Mouse (Mus musculus) urinary bladder, postnatal 4 days (tissue): Measurements from ENCODE around the gene Sez6l.

Source experiments
- DNase-seq, 2 experiments: peaks; one replicate each; pipeline ENCODE4 v3.0.0; 2021 to 2022; ENCODE audit warnings: low spot score in 2 of 2

Gene Sez6l

DNA sequence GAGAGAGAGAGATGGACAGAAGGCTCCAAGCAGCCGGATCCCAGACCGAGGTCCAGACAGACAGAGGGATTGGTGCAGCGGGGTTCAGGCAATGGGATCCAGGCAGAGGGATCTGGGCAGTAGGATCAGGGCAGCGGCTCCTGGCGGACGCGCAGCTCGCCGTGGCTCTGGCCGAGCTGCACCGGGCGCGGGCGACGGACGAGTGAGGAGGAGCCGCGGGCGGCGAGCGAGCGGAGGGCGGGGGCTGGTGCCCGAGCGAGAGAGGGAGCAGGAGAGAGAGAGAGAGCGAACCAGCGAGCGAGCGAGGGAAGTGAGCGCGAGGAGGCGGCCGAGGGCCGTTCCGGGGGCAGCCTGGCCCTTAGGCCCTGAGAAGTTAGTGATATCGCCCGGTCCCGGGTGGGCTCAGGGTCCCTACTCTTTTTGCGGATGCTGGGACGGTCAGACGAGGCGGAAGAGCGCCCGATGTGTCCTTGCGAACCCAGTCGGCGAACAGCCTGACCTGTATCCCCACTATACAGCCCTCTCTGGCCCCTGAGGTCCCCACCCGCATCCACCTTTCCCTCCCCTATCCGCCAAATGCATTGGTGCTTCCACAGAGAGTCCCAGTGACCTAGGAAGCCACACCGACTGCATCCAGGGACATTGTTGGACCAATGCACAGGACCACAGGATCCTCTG lies at the start of gene Sez6l:
Gene Sez6l, minus strand, starts transcription at position 193 of the 678 bp plus-strand sequence.
- DNase-seq = peak in 1 of 2 experiments; percentile 29

DNA sequence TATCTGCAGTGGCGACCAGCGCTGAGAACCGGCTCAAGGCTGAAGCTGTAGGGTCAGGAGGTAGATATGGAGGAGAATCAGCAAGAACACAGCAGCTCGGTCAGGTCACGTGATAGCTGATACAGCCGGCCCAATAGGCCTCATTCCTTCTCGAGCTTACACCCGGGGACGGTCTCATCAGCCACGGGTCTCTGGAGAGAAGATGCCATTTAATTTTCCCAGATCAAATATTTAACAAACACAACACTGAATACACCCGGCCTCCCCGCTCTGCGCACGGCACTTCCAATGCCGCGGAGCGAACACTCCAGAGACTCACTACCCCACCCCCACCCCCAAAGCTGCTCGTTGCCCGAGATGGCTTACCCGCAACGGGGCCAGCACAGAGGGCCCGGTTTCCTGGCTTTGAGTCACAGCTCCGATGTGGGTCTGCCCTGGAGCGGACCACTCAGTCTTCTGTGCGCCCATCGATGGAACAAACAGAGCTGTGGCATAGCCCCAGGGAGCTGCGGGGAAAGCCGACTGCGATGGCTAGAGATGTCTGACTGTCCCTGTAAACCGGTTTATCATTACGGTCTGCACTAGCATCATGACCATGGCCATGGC lies 48.7 kb upstream of the Sez6l start:
- DNase-seq = no peak

DNA sequence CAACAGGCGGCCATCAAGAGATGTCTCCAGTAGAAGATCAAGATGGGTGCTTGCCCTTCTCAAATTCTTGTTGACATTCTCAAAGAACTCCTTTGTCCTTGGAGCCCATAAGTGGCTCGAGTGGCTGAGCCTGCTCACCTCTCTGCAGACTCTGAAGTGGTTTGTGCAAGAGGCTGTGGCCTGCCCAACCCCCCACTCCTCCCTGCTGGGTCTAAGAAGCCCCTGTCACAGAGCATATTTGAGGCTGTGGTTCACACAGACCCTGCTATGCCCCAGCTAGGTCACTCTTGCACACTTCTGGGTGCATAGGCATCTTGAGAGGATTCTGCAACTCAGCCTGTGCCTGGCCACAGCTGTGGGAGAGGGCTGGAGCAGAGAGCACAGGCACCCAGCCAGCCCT lies 46.0 kb upstream of the Sez6l start:
- no peak for DNase-seq

DNA sequence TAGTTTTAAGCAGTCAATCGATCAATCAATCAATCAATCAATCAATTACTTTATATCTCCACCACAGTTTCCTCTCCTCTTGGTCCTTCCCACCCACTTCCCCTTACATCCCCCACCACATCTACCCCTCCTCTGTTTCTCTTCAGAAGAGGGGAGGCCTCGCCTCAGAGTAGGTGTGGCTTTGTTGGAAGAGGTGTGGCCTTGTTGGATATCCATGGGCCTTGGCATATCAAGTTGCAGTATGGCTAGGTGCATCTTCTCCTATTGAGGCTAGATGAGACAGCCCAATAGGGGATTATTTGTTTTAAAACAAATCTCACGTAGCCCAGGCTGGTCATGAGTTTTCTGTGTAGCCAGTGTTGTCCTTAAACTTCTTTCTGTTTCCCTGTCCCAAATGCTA lies 43.3 kb upstream of the Sez6l start:
- no peak for DNase-seq

DNA sequence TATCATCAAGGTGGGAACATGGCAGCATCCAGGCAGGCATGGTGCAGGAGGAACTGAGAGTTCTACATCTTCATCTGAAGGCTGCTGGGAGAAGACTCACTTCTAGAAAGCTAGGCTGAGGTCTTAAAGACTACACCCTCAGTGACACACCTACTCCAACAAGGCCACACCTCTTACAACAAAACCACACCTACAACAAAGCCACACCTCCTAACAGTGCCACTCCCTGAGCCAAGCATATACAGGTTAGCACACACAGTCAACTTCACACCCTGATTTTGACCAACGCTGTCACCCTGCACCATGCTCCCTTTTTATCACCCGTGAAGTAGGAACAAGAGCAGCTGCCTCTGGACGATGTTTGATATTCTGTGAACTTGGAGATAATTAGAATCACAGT lies 42.4 kb upstream of the Sez6l start:
- DNase-seq = no peak

DNA sequence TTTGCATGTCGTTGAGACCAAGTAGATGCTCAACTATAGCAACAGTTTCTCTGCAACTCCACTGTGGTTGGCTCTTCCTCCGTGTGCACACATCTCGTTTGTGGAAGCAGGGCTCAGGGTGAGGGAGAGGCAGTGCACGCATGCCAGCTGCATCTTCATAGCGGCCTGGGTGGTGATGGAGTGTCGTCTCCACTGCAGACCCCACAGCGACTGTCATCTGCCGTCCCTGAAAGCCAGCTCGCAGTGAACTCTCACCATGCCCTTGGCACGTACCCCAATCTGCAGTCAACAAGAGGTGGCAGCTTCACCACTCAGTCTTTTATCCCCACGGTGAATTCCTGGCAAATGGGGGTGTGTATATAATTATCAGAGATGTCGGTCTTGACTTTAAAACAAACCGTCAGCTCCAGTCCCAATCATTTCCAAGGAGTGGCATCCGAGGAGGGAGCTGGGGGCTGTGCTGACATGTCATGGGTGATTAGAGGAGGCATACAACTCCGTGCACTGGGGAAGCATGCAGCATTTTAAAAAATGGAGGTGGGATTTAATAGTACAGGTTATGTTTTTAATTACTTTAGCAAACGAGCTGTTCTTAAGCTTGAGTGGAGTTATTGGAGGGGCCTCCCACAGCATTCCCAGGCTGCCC lies 40.7 kb upstream of the Sez6l start:
- DNase-seq = no peak

DNA sequence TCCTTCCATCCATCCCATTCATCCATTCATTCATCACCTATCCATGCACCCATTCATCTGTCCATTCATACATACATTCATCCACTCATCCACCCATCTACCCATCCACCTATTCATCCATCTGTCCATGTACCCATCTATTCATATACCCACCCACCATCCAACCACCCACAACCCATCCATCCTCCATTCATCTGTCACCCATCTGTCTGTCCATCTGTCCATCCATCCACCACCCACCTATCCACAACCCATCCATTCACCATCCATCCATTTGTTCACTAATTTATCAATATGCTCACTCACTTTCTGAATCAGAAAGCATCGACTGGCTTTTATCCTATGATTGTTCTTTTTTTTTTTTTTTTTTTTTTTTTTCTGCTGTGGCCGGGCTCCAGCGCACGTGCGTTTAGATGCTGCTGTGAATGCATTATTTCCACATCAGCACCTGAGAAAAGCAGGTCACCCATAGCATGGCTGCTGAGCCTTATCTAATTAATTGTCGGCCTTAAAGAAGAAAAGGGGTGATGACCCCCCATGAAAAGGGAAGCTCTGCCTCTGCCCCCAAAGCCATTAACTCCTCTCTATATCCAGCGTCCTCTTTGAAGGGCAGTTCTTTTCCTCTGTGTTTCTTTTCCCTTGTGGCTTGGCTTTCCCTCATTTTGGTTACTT lies 39.1 kb upstream of the Sez6l start:
- no peak for DNase-seq

DNA sequence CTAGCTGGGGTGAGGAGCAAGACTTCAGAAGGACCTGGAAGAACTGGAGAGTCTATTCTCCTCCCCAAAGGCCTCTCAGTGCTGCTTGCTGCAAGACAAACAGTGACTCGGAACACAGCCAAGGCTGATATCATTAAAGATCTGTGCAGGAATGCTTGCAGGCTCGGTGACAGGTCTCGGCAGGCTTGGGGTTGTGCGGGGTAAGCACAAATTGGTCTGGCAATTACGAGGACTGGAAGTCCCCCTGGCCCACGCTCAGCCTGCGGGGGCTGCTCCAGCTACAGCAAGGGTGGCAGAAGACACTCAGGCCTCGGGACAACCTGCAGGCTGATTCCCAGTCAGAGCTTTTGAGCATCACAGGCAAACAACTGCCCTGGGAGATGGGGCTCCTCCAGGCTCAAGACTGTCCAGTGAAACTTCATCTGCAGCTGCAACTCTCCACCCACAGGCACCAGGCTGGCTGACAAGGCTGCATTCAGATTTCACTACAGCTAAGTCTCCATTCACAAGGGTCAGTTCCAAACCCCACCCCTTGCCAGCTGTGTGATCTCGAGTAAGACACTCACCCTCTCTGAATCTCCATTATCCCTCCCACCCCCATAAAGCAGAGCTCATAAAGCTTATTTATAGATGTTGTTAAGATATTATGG lies 31.0 kb upstream of the Sez6l start:
- peak; percentile 52 to 65 for DNase-seq

DNA sequence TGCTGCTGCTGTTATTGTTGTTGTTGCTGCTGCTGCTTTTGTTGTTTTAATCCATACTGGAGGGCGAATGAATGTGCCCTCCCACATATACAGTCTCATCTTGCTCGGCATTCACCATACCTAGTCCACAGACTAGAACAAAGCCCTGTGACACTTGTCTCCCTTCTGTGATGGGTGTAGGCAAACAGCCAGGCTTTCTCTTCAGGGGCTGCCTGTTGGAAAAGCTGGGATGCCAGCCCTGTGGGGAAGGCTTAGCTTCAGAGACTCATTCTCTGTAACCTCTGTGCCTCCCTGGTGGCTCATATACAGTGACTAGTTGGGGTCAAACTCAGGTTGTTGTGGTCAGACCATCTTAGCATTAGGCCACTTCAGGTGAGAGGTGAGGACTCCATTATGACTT lies 30.1 kb upstream of the Sez6l start:
- no peak for DNase-seq

DNA sequence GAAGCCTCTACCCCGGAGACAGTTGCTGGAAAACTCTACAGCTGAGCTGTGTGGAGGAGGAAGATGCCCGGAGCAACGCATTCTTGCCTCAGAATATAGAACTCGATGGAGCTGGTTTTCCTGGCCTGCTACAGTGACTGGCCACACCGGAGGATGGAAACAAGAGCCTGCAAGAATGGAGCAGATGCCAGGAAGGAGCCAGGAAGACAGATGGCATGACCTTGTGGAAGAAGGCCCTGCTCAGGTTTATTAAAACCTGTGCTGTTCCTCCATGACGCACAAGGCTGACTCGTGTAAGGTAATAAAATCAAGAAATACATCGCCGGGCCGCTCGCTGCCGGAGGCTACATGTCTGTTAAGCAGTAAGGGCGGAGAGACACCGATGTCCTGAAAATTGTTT lies 28.4 kb upstream of the Sez6l start:
- no peak for DNase-seq

DNA sequence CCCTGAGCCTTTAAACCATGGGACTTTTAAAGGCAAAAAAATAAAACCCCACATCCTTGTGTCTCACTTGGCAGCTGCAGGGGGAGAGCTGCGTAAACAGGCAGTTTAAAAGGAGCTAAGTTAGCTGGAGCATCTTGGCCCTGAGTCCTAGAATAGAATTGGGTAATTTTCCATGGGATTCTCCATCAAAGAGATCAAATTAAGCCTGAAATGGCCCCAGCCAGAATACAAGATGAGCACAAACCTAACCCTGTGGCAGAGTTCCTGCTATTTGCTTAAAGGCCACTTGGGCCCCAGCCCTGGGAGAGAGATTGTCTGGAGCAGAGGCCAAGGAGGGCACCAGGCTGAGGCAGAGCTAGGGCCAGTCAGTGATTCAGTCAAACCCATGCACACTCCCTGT lies 27.3 kb upstream of the Sez6l start:
- DNase-seq = no peak

DNA sequence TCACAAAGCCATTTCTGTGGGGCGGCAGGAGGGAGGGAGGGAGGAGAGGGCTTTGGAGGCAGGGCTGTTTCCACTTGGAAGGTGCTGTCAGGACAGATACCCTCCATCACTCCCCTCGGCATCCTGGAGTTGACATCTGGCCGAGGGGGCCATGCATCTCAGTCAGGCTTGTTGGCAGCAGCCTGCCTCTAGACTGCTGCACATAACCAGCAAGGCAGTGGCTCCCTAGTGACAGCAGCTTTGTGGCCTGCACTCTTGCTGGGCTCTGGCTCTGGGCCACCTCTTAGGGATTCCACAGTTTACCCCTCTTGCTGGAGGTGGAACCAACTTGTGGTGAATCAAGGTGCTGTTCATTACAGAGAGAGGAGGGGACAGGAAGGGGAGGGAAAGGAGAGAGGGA lies 26.6 kb upstream of the Sez6l start:
- DNase-seq = no peak

DNA sequence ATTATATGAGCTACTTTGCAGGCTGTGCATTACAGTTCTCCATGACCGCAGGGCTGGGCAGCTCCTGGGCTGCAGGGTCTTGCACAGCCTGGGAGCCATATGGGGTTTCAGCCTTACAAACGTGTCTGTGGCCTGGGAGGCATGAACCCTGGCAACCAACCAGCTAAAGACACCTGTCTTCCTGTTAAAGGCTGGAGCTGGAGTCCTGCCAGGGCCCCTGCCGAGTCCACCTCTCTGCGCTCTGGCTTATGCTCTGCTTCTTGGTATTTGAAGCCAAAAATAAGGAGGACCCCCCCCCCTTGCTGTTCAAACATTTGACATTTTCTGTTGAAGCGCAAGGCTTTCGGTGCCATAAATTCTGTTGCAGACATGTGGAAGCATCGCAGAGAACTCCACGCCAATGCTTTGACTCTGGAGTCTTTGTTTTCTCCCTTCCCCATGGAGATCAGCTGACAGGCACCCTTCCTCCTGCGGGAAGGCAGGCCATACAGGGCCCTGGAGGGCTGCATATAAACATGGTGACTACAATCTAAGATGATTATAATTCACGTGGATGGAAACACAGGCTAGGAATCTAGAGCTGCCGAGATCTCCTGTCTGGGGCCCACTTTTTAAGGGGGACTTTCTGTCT lies 23.4 kb upstream of the Sez6l start:
- no peak for DNase-seq

DNA sequence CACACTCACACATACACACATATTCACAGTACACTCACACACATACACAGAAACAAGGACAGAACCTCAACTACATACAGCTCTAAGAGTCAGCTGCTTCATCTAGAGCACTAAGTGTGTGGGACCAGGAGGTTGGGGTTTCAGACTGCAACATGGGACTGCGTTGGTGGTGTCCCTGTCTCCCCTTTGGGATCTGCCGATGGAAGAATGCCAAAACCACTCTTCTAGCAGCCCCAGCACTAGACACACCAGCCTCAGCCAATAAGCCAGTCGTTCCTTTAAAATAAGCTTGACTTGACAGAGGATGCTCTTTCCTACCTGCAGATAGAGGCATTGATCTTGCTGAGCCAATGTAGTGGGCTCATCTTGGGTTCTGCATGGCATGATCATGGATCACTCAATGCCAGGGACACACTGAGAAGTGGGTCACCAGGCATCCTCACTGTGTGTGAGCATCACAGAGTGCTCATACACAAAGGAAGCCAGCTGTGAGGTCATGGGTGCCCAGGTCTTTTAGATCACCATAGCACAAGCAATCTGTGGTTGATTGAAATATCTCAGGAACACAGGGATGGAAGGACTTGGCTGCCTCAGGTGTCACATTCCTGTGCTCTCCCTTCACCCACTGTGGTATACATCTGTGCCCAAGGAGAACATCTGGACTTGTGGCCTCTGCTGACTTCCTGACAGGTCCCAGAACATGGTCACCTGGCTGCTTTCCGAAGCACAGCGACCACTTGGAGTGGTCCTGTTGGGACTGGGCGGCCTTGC lies 22.7 kb upstream of the Sez6l start:
- no peak for DNase-seq

DNA sequence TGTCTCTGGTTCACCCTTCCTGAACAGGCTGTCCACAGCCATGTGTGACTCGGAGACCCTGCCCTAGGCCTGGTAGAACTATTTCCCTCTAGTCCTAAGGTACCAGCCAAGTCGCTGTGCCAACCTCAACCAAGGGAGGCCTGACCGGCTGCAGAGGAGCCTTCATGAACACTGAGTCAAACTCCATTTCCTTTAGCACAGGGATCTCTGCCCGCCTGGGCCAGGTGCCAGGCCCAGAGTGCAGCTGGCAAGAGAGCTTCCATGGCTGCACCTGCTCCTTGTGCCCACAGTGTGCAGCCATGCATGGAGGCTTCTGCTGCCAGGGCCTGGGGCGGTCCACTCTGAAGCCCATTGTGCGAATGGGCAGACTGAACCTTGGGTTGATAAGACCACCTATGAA lies 20.9 kb upstream of the Sez6l start:
- no peak for DNase-seq

DNA sequence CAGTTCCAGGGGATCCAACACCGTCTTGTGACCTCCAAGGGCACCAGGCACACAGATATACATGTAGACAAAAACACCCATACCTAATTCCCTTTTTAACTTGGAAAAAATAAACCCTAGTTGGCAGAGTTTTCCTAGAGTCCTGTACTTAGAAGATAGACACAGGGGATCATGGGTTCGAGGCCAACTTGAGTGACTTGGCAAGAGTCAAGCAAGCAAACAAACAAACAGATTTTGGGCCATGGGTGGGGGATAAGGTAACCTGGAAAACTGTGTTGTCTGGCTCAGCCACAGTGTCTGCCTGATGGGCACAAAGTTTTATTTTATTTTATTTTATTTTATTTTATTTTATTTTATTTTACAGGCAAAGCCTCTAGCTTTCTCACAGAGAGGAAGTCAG lies 20.3 kb upstream of the Sez6l start:
- no peak for DNase-seq

DNA sequence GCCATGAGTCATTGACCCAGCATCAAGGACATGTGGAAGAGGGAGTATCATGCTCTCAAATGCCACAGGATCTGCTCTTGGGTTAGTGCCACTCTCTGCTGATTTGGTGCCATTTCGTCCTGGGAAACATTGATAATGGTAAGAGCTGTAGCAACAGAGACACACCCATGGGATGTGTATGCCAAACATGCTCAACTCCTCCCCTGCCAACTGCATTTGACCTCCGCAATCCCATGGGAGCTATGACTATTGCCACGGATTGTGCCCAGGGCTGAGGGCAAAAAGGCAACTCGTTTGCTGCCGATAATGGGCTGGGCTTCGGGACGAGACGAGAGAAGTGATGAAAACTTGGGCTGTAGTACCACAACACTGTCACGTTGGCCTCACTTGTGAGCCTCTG lies 19.7 kb upstream of the Sez6l start:
- no peak for DNase-seq

DNA sequence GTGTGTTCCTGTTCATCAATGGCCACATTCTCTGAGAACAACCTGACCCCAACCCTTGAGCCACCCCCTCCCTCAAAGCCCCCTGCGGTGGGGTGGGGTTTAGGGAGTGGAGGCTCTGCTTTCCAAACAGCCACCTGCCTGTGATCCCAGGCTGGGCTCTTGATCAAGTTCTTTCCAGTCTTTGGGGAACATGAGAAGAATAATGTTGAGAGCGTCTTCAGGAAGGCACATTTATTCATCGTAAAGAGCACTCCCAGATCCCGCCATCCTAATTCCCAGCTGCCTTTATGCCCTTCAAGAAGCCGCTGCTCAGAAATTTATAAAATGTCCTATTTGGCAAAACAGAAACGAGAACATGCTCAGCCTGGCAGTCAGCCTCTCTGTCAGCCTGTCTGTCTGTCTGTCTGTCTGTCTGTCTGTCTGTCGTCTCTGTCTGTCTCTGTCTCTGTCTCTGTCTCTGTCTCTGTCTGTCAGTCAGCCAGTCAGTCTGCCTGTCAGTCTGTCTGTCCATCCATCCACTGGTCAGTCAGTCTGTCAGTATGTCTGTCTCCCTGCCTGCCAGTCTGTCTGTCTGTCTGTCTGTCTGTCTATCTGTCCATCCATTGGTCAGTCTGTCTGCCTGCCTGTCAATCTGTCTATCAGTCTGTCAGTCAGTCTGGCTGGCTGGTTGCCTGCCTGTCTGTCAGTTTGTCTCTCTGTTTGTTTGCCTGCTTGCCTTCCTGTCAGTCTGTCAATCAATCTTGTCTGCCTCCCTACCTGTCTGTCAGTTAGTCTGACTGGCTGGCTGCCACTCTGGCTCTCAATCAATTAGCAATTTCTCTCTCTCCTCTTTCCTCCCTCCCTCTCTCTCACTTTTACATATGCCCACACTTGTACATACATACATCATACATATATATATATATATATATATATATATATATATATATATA lies 19.0 kb upstream of the Sez6l start:
- DNase-seq = no peak

DNA sequence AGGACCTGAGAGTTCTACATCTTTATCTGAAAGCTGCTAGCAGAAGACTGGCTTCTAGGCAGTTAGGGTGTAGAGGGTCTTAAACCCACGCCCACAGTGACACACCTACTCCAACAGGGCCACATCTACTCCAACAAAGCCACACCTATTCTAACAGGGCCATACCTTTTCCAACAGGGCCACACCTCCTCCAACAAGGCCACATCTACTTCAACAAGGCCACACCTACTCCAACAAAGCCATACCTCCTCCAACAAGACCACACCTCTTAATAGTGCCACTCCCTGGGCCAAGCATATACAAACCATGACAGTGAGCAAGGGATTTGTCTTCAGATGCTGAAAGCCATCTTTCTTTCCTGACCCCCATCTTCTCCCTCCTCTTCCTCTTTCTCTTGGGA lies 14.7 kb upstream of the Sez6l start:
- DNase-seq = no peak

DNA sequence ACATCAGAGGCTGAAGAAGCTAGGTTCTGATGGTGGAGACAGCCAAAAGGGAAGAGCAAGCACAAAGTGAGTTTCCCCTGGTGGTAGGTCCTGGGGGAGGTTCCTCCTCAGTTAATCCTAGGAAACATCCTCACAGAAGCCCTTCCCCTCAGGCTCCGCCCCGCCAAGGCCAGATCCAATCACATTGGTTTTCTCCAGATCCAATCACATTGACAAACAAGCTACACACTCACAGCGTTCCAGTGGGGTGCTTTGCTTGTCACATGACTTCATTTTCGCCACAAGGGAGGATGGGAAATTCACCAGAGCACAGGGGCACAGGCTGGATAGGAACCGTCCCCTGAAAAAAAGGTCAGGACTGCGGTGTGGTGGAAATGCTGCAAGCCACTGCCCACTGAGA lies 9.1 kb upstream of the Sez6l start:
- DNase-seq = no peak
